Mouse (Mus musculus) thymus, postnatal 25 days (tissue): ENCODE data around the gene Cnih4.
A peak's percentile ranks its signal among the peaks of the same experiment; 100 is the strongest.

Experiments
- DNase-seq: peaks from one replicate; pipeline ENCODE4 v3.0.0; 2022

Gene Cnih4

DNA sequence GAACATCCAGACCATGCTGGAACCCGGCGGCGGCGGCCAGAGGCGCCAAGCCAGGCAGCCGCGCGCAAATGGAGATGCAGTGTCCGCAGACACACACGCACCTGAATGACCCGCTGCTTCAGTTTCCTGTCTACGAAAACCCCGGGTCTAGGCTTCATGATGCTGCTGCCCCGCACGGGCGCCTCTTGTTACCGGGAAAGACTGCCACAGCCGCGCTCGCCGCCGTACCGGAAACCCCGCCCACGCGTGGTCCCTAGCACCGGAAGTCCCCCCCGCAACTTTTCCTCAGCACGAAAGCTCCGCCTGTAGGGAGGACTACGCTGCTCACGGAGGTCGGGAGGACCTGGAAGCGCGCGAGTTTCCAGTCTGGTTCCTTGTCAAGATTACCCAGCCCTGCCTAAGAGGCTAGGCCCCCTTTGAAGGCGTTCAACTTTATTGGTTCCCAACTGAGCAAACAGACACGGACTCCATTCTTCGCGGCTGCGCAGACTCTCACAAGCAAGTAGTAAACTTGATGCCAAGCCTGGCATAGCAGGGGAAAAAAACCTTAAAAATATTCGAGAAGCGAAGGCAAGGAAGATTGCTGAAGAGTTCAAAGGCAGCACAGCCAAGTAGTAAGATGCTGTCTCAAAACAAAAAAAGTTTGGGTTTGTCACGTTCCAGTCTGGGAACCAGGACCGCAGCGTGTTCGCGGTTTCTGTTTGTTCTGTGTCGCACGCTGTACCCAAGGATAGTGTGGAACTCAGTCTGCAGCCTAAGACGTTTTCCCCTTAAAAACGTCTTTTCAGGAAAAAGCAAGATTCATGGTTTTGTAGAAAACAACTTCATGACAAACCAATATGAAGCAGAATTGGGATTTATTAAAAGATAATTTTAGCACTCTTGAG is at the start of gene Cnih4, which contains the start of gene Nvl:
Gene Cnih4 (plus strand): TSS at position 744 of the 887 bp plus-strand sequence.
Gene Nvl (minus strand): TSS at position 255 of the 887 bp plus-strand sequence.
- peak; percentile 92 for DNase-seq

DNA sequence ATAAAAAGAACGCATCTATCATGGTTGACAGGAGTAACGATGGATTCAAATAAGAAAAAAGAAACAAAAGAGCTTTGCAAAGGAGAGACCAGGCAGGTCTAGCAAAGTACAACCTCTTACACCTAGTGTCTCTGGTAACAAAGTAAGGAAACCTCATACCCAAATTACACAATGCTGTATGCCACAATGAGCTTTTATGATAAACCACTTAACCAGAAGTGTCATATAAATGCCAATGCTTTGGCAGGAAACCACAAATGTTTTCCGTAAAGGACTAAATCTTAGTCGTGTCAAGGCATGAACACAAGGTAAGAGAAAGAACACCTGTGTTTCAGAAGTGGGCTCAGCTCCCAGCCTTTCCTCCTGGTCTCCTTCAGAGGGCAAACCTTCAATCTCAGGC is 27.4 kb upstream of the Cnih4 start:
- no peak for DNase-seq

DNA sequence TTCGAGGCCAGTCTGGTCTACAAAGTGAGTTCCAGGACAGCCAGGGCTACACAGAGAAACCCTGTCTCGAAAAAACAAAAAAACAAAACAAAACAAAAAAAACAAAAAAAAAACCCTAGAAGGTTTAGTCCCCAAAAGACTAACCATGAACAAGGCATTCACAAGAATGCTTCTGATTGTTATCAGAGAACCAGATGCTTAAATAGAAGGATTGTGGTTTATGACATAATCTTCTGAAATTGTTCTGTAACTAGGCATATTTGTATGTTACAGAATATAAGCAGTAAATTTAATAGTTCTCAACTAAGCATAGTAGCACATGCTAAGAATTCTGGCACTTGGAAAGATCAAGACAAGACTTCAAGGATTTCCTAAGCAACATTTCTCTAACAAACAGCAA is 20.3 kb upstream of the Cnih4 start:
- DNase-seq = no peak

DNA sequence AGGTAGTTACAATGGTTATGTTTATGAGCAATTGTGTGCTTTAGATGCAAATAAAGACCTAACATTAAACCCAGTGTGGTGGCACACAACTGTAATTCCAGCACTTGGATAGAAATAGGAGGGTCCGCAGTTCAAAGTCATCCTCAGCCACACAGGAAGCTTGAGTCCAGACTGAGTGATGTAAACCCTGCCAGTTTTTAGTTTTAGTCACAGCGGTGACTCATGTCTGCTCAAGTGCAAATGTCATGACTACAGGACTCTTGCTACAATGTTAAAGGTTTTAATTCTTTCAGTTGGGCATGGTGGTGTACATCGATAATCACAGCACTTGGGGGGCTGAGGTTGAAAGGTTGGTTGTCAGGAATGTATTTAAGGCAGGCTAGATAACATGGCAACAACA is 18.6 kb upstream of the Cnih4 start:
- DNase-seq = no peak

DNA sequence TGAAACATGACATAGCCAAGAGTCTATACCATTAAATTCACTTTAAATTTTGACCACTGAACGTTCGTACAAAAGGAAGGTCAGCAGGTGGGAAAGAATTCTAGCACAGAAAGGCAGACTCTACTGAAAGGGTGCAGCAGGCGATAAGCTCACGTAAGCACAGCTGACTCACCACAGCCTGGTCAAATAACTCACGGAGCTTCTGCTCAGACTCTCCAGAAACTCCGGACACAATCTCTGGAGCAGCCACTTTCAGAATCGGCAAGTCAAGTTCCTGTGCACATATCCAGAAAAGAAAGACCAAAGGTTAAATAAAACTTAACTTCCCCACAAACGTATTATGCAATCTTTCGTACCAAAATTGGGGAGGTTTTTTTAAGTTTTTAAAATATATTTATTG is 17.7 kb upstream of the Cnih4 start:
- DNase-seq = no peak

DNA sequence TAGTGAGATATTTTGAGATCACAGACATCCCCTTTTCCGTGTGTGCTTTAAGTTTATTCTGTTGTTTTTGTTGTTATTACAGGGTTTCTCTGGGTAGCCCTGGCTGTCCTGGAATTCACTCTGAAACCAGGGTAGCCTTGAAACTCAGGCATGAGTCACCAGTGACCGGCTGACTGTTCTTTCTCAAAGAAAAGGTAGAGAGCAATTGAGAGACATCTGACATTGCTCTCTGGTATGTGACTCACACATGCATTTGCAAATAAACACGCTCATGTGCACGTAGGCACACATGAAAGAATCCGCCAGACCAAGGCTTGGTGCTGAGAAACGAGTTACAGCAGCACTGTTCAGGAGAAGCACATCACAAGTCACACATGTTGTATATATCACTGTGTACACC is 12.6 kb upstream of the Cnih4 start:
- no peak for DNase-seq

DNA sequence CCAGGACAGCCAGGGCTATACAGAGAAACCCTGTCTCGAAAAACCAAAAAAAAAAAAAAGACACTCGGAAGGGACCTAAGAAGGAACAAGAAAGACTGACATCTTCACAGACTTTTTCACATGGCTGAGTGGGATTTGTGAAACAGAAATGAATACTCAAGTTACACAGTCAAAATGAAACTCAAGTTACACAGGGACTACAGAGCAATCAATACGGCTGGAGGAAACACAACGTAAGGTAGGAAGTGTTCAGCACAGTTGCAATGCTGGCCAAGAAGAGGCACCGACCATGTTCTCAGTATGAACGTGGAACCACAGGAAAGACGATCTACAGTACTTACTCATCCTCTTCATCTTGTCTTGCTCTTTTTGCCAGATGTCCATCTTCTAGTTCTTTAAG is 5.8 kb upstream of the Cnih4 start:
- no peak for DNase-seq

DNA sequence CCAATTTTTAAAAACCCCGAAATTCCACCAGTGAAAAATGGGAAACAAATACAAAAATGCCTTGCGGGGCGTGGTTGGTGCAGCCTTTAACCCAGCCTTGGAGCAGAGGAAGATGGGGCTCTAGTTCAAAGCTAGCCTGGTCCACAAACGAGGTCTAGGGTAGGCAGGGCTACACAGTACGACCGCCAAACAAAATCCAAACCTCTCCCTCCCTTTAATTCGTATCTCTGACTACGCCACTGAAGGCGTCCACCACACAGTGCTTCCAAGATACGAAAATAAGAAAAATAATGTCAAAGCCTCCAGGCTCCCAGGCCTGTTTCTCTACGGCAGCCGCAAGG is 914 bp upstream of the Cnih4 start:
- no peak for DNase-seq

DNA sequence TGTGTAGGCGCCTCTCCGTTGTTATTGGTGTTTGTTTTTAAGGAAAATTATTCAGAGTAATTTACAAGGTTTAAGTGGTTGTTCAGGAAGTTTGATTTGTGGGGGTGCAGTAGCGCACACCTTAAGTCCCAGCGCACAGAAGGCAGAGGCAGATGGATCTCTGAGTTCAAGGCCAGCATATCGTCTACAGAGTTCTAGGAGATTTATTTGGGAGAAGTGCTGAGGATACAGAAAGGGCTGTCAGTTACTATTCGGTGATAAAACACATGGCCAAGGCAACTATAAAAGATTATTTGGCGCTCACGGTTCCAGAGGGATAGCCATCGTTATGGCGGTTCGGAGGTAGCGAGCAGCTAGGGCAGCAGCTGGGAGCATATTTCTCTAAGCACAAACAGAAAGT is 473 bp downstream of the Cnih4 start:
- no peak for DNase-seq

DNA sequence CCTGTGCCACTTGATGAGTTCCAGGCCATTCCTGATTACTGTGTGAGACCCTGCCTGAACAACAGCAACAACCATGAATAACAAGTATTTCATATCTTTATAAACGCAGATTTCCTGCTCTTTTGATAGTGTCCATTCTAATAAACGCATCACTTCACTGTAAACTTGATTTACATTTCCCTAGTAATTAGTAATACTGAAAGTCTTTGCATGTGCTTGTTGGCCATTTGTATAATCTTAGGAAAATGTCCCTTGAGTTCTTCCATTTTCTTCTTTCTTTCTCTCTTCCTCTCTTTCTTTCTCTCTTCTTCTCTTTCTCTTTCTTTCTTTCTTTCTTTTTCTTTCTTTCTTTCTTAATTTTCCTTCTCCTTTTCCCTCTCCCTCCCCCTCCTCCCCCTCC is 1.7 kb downstream of the Cnih4 start:
- no peak for DNase-seq

DNA sequence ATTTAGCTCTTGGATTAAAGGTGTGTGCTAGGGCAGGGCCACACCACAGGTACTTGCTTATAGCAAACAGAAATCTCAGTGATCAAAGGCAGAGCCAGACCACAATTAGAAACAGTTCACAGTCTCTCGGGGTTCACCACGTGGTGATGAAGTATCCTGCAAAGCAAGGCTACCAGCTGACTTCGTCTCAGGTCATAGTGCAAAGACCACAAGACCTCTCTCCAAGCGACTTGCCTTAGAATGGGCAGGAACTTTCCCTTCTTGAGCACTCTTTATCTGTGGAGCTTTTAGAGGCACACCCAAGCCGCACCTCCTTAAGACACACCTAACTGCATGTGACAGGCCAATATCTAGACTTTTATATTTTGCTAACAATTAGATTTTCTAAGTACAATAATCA is 4.0 kb downstream of the Cnih4 start:
- no peak for DNase-seq

DNA sequence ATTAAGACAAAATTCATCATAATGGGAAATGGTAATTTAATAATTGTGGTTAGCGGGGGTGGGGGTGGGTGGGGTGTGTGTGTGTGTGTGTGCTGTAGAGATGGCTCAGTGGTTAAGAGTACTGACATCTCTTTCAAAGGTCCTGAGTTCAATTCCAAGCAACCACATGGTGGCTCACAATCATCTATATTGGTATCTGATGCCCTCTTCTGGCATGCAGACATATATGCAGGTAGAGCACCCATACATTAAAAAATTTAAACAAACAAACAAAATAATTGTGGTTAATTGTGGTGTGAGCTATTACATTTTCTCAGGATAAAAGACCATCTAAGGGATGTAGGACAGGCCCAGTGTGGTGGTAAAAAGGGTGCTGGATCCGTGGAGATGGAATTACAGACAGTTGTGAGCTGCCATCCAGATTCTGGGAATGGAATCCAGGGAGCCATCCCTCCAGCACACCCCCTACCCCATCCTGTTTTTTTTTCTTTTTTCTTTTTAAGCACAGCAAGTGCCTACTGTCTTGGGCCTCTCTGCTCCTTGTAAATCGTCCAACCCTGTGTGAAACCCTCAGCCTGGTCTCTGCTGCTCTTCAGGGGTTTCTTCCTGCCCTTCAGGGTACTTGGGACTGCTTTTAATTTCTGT is 5.0 kb downstream of the Cnih4 start:
- no peak for DNase-seq

DNA sequence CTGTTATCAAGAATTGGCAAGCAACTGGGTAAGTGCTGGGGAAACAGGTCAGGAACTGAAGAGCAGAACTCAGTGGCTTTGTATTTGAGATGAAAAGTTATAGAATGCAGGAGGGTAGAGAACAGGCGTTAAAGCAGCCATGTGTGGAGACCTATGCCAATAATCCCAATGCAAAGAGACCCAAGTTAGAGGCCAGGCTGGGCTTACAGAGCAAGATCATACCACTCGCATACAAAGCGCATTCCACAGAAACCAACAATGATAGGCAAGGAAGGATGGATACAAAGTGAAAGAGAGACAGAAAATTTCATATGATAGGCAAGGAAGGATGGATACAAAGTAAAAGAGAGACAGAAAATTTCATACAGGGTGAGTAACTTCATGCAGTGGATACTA is 5.9 kb downstream of the Cnih4 start:
- DNase-seq = no peak

DNA sequence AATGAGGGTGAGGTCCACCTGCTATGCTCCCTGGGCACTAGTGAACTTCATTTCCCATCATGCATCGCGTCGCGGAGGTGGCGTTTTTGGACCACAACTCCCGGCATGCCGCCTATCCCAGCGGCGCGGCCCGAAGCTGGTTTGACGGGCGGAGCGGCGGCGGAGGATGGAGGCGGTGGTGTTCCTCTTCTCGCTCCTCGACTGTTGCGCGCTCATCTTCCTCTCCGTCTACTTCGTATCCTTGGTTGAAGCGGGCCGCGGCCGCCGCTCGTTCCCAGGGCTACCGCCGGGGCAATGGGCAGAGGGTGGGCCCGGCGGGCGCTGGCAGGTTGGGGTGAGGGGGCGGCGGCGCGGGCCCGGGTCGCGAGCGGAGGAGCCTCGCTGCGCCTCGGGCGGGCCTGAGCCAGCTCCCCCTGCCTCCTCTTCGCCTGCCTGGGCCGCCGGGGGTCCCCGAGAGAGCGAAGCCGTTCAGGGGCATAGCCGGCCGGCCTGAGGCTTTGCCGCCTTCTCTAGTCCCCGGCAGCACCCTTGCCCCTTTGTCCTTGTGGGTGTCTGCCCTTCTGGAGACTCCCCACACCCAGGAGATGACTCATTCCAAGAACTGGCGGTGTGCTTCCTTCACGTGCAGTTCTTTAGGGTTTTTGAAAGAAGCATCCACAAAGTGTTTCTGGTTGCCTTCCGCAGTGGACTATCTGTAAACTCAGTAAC is 6.5 kb downstream of the Cnih4 start:
- DNase-seq = peak; percentile 91

DNA sequence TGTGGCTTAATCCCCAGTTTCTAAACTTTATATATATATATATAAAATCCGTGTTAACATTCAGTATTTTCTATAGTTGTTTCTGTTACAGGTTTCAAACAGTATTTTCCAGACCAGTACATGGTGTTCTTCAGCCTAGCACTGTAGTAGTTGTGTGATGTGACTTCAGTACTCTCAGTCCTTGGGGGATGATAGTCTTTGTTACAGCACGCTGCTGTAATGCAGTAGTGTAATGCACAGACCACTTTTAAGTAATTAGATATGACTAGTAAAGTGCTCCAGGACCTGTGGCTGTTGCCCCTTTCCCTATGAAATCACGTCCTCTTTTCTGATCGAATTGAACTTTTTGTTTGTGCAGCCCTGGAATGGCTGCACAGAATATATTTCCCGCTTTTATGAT is 7.0 kb downstream of the Cnih4 start:
- no peak for DNase-seq

DNA sequence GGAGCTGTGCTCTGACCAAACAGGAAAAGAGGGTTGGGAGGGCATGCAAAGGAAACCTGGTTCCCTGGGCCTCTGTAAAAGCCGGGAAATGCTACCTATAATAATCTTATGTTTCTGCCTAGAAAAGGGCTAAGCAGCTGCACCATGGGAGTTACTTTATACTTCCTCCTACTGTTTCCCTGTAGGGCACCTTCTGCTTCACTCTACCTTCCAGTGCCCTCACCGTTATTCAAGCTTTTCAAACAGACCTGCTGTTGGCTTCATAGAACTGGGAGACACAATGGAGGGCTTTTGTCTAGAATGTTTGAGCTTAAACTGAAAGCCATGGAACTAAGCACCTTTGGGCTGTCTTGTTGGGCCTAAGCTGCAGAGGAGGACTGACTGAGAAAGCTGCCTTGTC is 23.3 kb downstream of the Cnih4 start:
- no peak for DNase-seq

DNA sequence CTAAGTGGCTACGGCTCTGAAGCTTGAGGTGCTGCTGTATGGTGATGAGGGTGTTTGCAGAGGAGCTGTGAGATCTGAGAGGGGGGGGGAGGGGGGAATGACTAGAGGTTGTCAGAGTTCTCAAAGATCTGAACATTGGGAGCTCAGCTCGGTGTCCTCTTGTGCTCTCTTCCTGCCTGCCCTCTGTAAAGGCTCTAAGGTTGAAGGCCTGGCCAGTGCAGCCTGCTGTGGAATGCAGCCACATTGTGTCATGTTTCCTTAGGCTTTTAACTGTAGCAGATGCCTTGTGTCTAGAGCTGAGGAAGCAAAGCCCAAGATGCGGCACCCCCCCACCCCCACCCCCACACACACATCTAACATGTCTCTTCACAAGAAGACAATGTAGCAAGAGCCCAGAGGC is 23.9 kb downstream of the Cnih4 start:
- DNase-seq = no peak

DNA sequence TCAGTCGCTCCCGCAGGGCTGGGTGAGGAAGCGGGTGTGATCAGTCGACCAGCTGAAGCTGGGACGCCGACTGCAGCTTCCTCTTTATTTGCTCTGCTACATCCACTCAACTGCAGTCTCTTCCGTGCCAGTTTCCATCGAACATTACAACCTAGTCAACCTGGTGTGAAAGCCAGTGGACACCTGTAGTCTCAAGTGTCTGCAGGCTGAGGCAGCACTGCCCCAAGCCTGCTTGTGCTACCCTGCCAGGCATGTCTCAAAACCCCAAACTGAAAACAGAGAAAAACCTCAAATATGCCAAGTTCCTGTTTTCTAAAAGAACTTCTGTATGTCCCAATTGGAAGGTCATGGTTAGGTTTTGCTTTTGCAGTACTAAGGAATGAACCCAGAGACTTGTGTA is 25.7 kb downstream of the Cnih4 start:
- peak; percentile 18 for DNase-seq

DNA sequence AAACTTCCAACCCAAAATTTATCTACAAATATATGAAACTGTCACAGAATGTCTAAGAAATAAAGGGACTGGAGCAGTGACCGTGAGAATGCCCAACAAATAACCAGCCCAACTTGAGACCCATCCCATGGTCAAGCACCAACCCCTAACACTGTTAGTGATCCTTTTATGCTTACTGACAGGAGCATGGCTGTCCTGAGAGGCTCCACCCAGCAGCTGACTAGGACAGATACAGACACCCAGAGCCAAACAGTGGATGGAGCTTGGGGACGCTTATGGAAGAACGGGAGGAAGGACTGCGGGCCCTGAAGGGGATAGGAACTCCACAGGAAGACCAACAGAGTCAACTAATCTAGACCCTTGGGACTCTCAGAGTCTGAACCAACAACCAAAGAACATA is 44.4 kb downstream of the Cnih4 start:
- no peak for DNase-seq

DNA sequence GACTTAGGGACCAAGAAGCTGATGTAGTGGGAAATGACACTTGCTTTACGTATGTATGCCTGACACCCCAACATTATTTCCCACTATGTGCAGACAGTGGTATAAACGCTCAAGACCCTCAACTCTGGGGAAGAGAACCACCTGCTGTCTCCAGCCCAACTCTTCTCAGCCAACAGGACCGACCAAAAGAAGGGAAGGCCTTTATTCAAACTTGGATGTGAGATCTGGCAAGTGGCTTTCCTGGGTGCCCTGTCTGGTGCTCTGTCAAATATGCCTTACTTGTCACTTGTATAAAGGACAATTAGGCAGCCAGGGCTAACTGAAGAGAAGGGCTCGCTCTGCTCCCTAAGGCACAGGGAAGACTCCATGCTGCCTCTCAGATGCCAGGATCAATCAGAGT is 55.0 kb downstream of the Cnih4 start:
- DNase-seq = no peak

DNA sequence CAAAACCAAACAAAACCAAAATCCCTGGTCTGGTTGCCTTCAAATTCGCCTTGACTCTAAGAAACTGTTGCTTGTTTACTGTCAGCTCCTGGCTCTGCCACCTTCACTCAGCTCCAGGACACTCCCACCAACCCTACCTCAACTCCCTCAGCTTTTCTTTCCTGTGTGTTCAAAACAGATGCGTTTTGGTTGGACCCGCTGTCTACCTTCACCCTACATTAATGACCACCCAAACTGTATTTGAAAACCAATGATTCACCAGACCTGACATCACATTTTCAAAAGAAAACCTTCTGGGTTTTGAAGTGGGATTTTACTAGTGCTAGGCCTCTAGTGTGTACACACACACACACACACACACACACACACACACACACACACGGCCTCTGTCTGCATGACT is 65.7 kb downstream of the Cnih4 start:
- peak; percentile 21 for DNase-seq

DNA sequence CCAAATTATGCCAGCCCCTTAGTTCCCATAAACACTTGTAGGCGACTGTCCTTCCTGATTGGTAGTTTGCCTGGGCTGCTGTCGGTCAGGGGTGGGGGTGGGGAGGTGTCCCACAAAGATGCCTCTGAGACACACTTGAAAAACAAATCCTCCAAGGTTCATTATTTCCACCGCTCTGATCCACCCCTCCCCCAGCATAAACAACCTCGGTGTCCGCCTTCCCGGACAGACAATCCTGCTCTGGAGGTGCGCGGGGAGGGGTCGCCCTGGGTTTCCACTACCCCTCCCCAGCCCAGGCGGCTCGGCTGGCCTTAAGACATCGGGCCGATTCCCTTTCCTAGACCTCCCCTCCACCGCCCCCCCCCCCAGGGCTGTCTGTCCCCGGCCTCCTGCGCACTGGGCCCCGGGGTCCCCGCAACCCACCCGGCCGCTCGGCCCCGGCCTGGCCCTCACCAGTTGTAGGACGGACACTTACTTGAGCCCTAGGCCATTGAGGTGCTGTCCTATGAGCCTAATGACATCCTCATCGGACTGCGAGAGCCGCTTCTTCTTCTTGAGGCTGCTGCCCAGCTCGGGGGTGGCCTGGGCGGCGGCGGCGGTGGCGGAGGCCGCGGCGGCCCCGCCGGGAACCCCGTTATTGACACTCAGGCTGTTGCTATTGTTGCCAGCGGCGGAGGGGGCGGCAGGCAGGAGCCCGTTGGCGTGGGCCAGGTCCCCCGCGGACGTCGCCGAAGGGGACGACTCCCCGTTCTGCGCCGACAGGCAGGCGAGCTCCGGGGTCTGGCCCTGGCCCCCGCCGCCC is 66.3 kb downstream of the Cnih4 start:
- DNase-seq = peak; percentile 39

DNA sequence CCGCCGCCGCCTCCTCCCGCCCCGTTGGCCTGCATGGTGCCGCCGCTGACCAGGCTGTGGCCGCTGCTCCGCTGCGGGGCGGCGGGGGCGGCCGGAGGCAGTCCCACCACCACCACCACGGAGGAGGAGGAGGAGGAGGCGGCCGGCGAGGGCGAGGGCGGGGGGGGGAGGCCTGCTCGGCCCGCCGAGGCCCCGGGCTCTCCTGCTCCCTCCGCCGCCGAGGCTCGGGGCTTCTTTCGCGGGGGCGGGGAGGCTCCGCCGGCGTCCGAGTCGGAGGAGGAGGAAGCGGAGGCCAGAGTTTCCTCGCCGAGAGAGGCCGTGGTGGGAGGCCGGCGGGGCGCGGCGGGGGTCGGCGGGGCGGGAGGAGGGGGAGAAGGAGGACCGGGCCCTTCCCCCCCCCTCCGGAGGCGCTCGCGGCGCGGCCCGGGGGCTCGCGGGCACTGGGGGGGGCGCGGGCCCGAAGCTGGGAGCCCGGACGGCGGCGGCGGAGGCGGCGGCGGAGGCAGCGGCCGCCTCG is 67.0 kb downstream of the Cnih4 start:
- no peak for DNase-seq
